Mouse (Mus musculus): Measurements from ENCODE around the gene Ubtf. TPM values are rescaled to one million over a fixed set of nuclear protein-coding genes. Genes with fewer than 3 reads are reported as not detected.

The Ubtf gene
- polyA plus RNA-seq, 1 experiment = 94.6 TPM

- TF ChIP-seq POLR2A (IDR thresholded peaks at IDR 0.05; ENCODE audit: borderline replicate concordance, insufficient read depth, low read length) = no peak
- no peak for TF ChIP-seq CTCF (IDR thresholded peaks at IDR 0.05; ENCODE audit: borderline replicate concordance, insufficient read depth, low read depth, low read length)
- DNase-seq = no peak
- Histone ChIP-seq H3K4me3 (replicated peaks; ENCODE audit: insufficient read depth, low read depth, low read length) (peak overlapping the region; percentile 67), H3K27me3 (ENCODE audit: control insufficient read depth, insufficient read depth, low read length) (no peaks in the 10 kb centered on the region), H3K27ac (ENCODE audit: insufficient read depth, low read length) (peak overlapping the region; percentile 62), H3K4me1 (ENCODE audit: control insufficient read depth, insufficient read depth, low read length) (no peaks in the 10 kb centered on the region; the same call in 1 of the 2 replicates)
- WGBS = 2% methylated on average over 14 of the region's 14 CpGs
Observed at GRCm38 (mm10) chr11:102315690-102316571, 3.6 kb downstream of the Ubtf start.

- Histone ChIP-seq H3K27ac (ENCODE audit: insufficient read depth, low read length) (no peak overlapping the region), H3K4me1 (ENCODE audit: control insufficient read depth, insufficient read depth, low read length) (peaks cover 8% of the 10 kb centered on the region; the same call in 1 of the 2 replicates), H3K27me3 (ENCODE audit: control insufficient read depth, insufficient read depth, low read length) (no peaks in the 10 kb centered on the region), H3K4me3 (replicated peaks; ENCODE audit: insufficient read depth, low read depth, low read length) (no peak overlapping the region)
- DNase-seq = no peak
- 84% methylated on average over 12 of the region's 12 CpGs for WGBS
- TF ChIP-seq POLR2A (IDR thresholded peaks at IDR 0.05; ENCODE audit: borderline replicate concordance, insufficient read depth, low read length) (no peak), CTCF (IDR thresholded peaks at IDR 0.05; ENCODE audit: borderline replicate concordance, insufficient read depth, low read depth, low read length) (no peak)
Observed at GRCm38 (mm10) chr11:102314321-102314720, 5.2 kb downstream of the Ubtf start.

- WGBS = 79% methylated on average over 6 of the region's 6 CpGs
- TF ChIP-seq POLR2A (IDR thresholded peaks at IDR 0.05; ENCODE audit: borderline replicate concordance, insufficient read depth, low read length) = no peak
- no peak for TF ChIP-seq CTCF (IDR thresholded peaks at IDR 0.05; ENCODE audit: borderline replicate concordance, insufficient read depth, low read depth, low read length)
- DNase-seq = no peak
Observed at GRCm38 (mm10) chr11:102312586-102312985, 7.0 kb downstream of the Ubtf start.

GRCm38 (mm10) chr11:102311966-102312365 is 7.6 kb downstream of the Ubtf start:
- Histone ChIP-seq H3K4me1 (ENCODE audit: control insufficient read depth, insufficient read depth, low read length) (peaks cover 10% of the 10 kb centered on the region; the same call in 1 of the 2 replicates), H3K4me3 (replicated peaks; ENCODE audit: insufficient read depth, low read depth, low read length) (no peak overlapping the region), H3K27me3 (ENCODE audit: control insufficient read depth, insufficient read depth, low read length) (no peaks in the 10 kb centered on the region), H3K27ac (ENCODE audit: insufficient read depth, low read length) (no peak overlapping the region)
- TF ChIP-seq CTCF (IDR thresholded peaks at IDR 0.05; ENCODE audit: borderline replicate concordance, insufficient read depth, low read depth, low read length) (no peak), POLR2A (IDR thresholded peaks at IDR 0.05; ENCODE audit: borderline replicate concordance, insufficient read depth, low read length) (no peak)
- WGBS = 84% methylated on average over 4 of the region's 4 CpGs
- DNase-seq = no peak

More at GRCm38 (mm10) chr11:102312586-102312985, 7.0 kb downstream of the Ubtf start:
- Histone ChIP-seq H3K27me3 (ENCODE audit: control insufficient read depth, insufficient read depth, low read length) (no peaks in the 10 kb centered on the region), H3K27ac (ENCODE audit: insufficient read depth, low read length) (no peak overlapping the region), H3K4me1 (ENCODE audit: control insufficient read depth, insufficient read depth, low read length) (peaks cover 10% of the 10 kb centered on the region; the same call in 1 of the 2 replicates), H3K4me3 (replicated peaks; ENCODE audit: insufficient read depth, low read depth, low read length) (no peak overlapping the region)

GRCm38 (mm10) chr11:102310768-102311695 is 8.5 kb downstream of the Ubtf start:
- WGBS = 43% methylated on average over 37 of the region's 38 CpGs
- Histone ChIP-seq H3K4me3 (replicated peaks; ENCODE audit: insufficient read depth, low read depth, low read length) (no peak overlapping the region), H3K4me1 (ENCODE audit: control insufficient read depth, insufficient read depth, low read length) (peaks cover 10% of the 10 kb centered on the region; the same call in 1 of the 2 replicates), H3K27me3 (ENCODE audit: control insufficient read depth, insufficient read depth, low read length) (no peaks in the 10 kb centered on the region), H3K27ac (ENCODE audit: insufficient read depth, low read length) (no peak overlapping the region)
- no peak for TF ChIP-seq CTCF (IDR thresholded peaks at IDR 0.05; ENCODE audit: borderline replicate concordance, insufficient read depth, low read depth, low read length)
- no peak for DNase-seq

GRCm38 (mm10) chr11:102309821-102310617 is 9.5 kb downstream of the Ubtf start:
- H3K27ac ChIP-seq (ENCODE audit: insufficient read depth, low read length) = no peak overlapping the region
- DNase-seq = peak in 1 of 2 experiments; percentile 37

GRCm38 (mm10) chr11:102308979-102309378 is 10.6 kb downstream of the Ubtf start:
- Histone ChIP-seq H3K4me3 (replicated peaks; ENCODE audit: insufficient read depth, low read depth, low read length) (no peak overlapping the region), H3K27ac (ENCODE audit: insufficient read depth, low read length) (no peak overlapping the region)
- 3% methylated on average over 27 of the region's 27 CpGs for WGBS

More at GRCm38 (mm10) chr11:102309821-102310617, 9.5 kb downstream of the Ubtf start:
- no peak overlapping the region for H3K4me3 ChIP-seq (replicated peaks; ENCODE audit: insufficient read depth, low read depth, low read length)
- 80% methylated on average over 22 of the region's 22 CpGs for WGBS
- peaks cover 10% of the 10 kb centered on the region; the same call in 1 of the 2 replicates for H3K4me1 ChIP-seq (ENCODE audit: control insufficient read depth, insufficient read depth, low read length)
- H3K27me3 ChIP-seq (ENCODE audit: control insufficient read depth, insufficient read depth, low read length) = no peaks in the 10 kb centered on the region
- no peak for TF ChIP-seq POLR2A (IDR thresholded peaks at IDR 0.05; ENCODE audit: borderline replicate concordance, insufficient read depth, low read length)
- no peak for TF ChIP-seq CTCF (IDR thresholded peaks at IDR 0.05; ENCODE audit: borderline replicate concordance, insufficient read depth, low read depth, low read length)

More at GRCm38 (mm10) chr11:102308979-102309378, 10.6 kb downstream of the Ubtf start:
- TF ChIP-seq CTCF (IDR thresholded peaks at IDR 0.05; ENCODE audit: borderline replicate concordance, insufficient read depth, low read depth, low read length) (peak; percentile 90), POLR2A (IDR thresholded peaks at IDR 0.05; ENCODE audit: borderline replicate concordance, insufficient read depth, low read length) (no peak)
- peak; percentile 93 to 95 for DNase-seq
- peaks cover 10% of the 10 kb centered on the region; the same call in 1 of the 2 replicates for H3K4me1 ChIP-seq (ENCODE audit: control insufficient read depth, insufficient read depth, low read length)
- no peaks in the 10 kb centered on the region for H3K27me3 ChIP-seq (ENCODE audit: control insufficient read depth, insufficient read depth, low read length)
